Mouse (Mus musculus): ENCODE data around the gene Dgkd.

Gene Dgkd

DNA sequence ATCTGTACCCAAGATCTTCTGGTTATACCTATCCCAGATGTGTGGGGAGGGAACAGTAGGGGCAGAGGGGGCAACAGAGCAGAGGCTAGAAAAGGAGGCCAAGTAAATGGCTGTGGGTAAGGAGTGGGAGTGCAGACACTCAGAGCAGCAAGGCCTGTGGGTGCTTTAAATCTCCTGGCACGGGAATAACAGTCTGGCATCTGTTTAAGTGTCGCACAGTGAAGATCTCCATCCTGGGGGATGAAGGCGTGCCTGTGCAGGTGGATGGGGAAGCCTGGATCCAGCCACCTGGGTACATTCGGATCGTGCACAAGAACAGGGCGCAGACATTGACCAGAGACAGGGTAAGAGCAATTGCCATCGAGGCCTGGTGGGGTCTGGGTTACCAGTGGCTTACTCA is 83.0 kb downstream of the Dgkd start:
- DNase-seq (ENCODE audit: low read depth): no peak

DNA sequence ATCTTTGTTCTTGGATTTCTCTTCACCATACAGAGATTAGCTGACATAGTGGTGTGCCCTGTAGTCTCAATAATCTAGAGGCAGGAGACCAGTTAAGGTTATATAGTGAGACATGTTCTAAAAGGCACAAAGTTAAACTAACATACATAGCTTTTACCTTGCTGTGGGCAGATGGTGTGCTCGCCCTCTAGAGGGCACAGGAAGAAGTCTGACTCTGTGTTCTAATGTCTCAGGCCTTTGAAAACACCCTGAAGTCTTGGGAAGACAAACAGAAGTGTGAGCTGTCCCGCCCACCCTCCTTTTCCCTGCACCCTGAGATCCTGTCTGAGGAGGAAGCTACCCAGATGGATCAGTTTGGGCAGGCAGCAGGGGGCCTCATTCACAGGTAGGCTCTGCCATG is 83.4 kb downstream of the Dgkd start:
- DNase-seq (ENCODE audit: low read depth): no peak

DNA sequence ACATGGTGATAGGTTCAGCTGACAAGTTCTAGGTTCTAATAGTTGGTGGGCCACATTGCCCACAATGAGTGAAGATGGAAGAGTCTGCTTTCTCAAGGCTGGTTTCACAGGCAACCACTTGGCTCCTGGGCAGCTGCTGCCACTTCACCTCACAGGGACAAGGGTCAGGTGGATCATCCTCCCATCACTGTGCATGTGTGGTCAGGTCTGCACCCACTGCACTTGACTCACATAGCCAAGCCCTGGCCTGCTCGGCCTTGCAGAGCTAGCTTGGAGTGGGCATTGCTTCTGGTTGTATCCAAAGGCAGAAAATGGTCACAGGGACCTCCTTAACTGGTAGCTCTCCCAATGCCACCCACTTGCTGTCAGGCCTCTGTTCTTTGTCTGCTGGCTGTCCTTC is 88.7 kb downstream of the Dgkd start:
- no peak for DNase-seq (ENCODE audit: low read depth)

DNA sequence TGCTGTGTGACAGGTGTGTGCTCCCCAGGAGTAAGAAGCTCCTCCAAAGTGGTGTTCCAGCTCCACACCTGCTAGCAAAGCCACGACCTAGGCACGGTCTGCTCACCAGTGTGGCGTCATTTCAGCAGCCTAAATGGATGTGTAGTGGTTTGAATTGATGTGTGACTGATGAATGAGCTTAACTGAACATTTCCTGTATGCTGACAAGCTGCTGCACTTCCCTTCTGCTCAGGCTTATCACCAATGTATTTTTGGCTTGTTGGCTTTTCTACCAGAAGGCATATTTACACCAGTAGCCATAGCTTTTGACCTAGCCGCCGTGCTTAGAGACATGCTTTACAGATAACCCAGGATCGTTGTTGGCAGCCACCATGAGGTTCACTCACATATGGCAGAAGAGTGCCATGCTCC is 94.6 kb downstream of the Dgkd start:
- DNase-seq (ENCODE audit: low read depth): no peak

DNA sequence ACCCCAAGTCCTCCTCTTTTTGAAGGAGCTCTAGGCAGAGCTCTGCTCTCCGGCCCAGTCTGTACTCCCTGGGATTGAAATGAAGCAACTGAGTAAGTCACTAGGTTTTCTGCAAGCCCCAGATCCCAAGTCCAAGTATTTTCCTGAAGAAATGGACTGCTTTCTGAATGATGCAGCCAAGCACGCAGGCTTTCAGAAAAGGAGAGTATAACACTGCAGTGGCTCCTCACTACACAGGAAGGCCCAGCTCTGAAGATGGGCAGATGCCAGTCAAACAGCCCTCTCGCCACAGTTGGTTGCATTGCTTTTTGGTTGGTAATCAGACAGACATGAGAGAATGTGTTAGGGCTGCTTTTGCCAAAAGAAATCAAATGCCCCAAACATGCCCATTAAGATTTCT is 98.6 kb downstream of the Dgkd start:
- DNase-seq (ENCODE audit: low read depth): no peak

DNA sequence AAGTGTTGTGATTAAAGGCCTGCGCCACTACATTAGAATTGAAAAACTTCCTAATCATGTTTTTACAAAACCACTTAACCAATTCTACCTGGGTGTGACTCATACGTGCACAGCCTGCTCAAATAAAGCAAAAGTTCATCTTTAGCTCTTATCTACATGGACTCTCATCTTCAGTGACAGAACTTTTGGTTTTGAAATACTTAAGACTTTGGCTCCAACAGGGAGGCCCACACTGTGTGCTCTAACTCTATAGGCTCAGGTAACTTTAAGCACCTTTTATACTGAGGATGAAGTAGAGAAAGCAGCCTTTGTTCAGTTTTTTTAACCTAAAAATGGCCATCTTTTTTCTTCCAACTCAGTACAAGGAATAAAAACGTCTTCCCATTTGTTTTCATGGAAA is 100.0 kb downstream of the Dgkd start:
- DNase-seq (ENCODE audit: low read depth): no peak

DNA sequence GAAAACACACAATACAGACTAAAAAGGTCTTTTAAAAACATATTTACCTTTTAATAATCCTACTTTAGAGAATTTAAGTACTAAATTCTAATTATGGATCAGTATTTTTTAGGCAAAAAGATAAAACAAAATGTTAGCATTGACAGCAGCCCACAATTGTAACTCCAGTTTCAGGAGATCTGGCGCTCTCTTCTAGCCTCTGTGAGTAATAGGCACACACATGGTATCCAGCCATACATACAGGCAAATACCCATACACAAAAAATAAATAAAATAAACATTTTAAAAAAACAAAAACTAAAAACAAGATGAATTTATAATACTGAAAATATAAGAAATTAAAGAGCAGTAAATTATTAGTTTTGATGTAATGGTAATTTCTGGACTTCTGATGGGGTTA is 105.8 kb downstream of the Dgkd start:
- DNase-seq (ENCODE audit: low read depth): no peak

DNA sequence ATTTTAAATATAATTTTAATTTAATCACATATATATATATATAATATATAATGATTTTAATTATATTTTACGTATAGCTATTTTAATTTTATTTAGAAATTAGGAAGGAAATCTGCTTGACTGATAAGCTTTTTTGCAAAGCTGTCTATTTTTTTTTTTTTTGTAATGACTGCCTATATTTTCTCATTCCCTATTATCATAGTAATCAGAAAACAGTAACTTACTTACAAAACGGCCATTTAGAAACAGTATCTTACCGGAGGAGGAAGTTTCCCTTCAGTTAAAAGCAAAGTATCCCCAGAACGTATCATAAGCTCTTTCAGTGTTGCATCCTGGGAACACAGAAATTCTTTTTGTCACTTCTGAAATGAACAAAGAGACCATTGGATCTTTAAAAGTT is 106.4 kb downstream of the Dgkd start:
- no peak for DNase-seq (ENCODE audit: low read depth)

DNA sequence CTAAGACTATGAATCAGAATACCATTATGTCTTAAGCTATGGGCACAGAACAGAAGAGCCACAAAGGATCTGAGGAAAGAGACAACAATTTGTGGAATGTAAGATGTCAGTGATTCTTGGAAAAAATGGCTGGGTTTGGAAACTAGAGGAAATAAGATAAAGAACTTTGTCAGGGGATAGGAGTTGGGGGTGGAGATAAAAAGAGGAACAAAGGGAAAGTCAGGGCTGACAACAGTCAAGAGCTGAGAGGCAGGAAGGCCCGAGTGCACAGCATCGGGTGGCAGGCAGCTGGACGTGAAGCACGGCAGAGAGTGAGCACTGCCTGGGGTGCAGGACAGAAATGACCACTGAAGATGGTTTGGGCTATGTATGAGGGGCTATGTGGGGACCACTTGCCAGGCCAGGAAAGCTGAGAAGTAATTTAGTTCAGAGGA is 106.9 kb downstream of the Dgkd start:
- DNase-seq (ENCODE audit: low read depth): no peak

DNA sequence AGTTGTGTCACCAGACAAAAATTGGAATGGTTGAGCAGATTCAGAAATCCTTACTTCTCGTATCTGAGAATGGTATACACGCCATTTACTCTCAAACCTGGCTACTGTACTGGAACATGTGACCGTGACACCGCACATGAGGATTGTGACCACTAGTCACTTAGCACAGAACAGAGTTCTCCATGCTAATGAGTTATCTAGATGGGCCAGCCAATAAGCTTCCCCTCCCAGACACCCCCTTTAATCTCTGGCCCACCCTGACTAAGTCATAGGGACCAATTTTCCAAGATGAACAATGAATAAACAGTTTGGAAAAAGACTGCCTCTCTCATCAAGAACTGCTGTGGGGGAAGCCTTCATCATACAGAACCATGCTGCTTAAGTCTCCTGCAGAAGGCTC is 107.7 kb downstream of the Dgkd start:
- no peak for DNase-seq (ENCODE audit: low read depth)

DNA sequence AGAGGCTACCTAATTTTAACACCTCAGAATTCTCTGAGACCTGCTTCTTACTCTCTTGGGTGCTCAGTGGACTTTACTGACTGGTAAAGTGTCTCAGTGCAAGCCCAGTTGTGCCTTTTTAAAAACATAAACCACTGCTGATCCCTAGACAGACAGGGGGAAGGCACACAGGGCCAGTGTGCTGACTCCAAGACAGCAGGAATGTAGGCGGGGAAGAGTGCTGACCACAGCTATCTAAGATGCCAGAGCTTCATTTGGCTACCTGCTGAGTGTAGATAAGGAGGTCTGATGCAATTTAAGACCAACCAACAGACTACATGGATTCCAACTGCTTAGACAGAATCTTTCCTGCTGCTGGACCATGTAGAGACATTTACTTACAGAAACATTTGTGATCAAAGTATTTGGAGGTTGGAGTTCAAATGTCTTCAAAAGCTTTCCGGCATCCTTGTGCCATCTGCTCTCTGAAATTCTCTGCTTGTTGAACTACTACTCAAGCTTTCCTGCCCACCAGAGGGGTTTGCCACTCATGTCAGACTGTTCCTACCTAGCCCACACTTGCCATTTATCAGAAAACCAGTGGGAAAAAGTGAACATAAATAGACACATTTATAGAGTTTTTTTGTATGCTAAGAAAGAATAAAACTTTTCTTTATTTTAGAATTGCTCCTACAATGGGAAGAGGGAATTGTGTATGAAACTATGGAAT is 108.5 kb downstream of the Dgkd start:
- DNase-seq (ENCODE audit: low read depth): no peak

DNA sequence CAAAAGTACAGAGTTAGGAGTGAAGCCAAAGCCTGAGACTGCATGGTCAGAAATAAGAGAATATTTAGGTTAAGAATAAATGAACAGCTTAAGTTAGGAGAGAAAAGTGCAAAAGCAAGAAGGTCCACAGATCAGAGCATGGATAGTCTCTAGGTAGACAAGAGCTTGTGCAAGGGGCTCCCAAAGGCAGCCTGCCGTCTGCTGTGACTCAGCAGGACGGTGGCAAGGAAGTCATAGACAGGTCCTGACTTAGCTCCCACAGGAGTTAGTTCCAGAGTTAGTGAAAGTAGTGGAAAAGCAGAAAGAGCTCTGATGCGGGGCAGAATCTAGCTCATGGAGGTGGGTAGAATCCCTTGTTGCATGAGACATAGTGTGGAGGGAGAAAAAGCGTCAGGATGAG is 117.3 kb downstream of the Dgkd start:
- no peak for DNase-seq (ENCODE audit: low read depth)

DNA sequence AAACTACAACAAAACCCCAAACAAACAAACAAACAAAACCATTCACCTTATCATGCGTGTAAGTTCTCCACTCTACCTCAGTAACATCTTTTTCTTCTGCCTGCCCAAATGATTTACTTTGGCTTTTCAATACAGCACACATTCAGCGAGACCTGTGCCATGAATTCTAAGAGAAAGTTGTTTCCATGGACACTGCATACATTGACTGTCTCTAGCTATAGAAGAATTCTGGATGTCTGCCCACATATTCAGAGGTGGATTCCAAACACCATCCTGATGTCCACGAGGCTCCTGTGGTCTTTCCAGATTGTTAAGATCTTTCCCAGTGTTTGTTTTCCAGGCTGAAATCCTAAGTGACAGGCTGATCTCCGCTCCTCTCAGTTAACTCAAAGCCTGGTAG is 129.2 kb downstream of the Dgkd start:
- DNase-seq (ENCODE audit: low read depth): no peak

DNA sequence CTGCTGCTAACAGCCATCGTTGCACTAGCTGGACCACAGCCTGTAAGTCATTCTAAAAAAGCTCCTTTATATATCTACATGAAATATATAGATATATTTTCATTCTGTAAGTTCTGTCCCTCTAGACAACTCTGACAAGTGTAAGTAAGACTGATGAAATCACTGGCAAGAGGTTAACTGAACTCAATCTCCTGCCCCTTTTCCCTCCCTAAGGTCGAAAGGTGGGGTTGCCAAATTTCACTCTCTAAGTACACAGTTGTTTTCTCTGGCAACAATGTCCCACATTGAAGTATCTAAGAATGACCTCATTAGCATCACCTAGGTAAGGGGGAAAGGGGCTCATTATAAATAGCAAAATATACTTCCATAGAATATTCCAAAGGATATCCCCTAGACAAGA is 139.6 kb downstream of the Dgkd start:
- no peak for DNase-seq (ENCODE audit: low read depth)
